ENCODE assay signal across 25 mouse cellular contexts in genomic region chr2:167938786-167939185, GRCm38 (mm10). TPM values are rescaled to one million over a fixed set of nuclear protein-coding genes. Genes with fewer than 3 reads are reported as not detected.
A peak's percentile ranks its signal among the peaks of the same experiment; 100 is the strongest.
DNase-seq lines count a peak whose midpoint lies in the region; ATAC-seq lines count a peak whose summit lies in the region.
"Had no signal": no experiment of that assay in that cellular context is flagged by ENCODE, and none has a peak within 500 bp of the region (broad histone marks: within the 10 kb centered on the region; RNA-seq: fewer than 3 reads in every experiment).

No protein-coding gene starts in this region.

- ATAC-seq in heart, embryonic 15.5 days (replicated peaks; ENCODE audit: insufficient number of reproducible peaks, insufficient read depth, low FRiP score, low read depth) = no peak
- ATAC-seq: forebrain, embryonic 15.5 days; midbrain, embryonic 13.5 days had no signal

- no peak overlapping the region for H3K4me3 ChIP-seq in heart, embryonic 15.5 days
- H3K4me3 ChIP-seq in midbrain, embryonic 10.5 days = no peak overlapping the region
- H3K4me3 ChIP-seq: embryonic facial prominence, embryonic 13.5 days; forebrain, embryonic 10.5 days; forebrain, embryonic 15.5 days; hindbrain, embryonic 10.5 days; hindbrain, embryonic 15.5 days; liver, embryonic 15.5 days; midbrain, embryonic 13.5 days; stomach, embryonic 15.5 days had no signal

- peak; percentile 86 for DNase-seq in heart, adult 11 months
- no peak for DNase-seq in heart, postnatal 10 days
- DNase-seq in heart, adult 9 months (ENCODE audit: low spot score in 2 of 2) = no peak
- DNase-seq in thymus, postnatal 0 days (ENCODE audit: low spot score) = peak; percentile 25
- no peak for DNase-seq in thymus, adult 18-20 months
- no peak for DNase-seq in layer of hippocampus, postnatal 36 days
- DNase-seq in midbrain, embryonic 10.5 days (ENCODE audit: low spot score) = no peak
- DNase-seq: adrenal gland, postnatal 14 days; cerebellum, adult 11-12 months; cerebellum, adult 9-11 months; kidney, adult 18-20 months; kidney, postnatal 4 days; lung, embryonic 14.5 days; thymus, postnatal 25 days had no signal

- no peak overlapping the region for H3K4me2 ChIP-seq in heart, embryonic 15.5 days
- H3K4me2 ChIP-seq: embryonic facial prominence, embryonic 13.5 days; forebrain, embryonic 15.5 days; hindbrain, embryonic 15.5 days; liver, embryonic 15.5 days; lung, embryonic 14.5 days; midbrain, embryonic 13.5 days; stomach, embryonic 15.5 days had no signal

- 64% methylated on average over 3 of the region's 3 CpGs for WGBS in heart, embryonic 15.5 days
- WGBS in midbrain, embryonic 10.5 days = 87% methylated on average over 3 of the region's 3 CpGs

- H3K27ac ChIP-seq in heart, embryonic 15.5 days = peak overlapping the region; percentile 28; the same call in 1 of the 2 replicates
- H3K27ac ChIP-seq in midbrain, embryonic 10.5 days (replicated peaks) = no peak overlapping the region
- H3K27ac ChIP-seq: embryonic facial prominence, embryonic 13.5 days; forebrain, embryonic 10.5 days; forebrain, embryonic 15.5 days; hindbrain, embryonic 10.5 days; hindbrain, embryonic 15.5 days; kidney, postnatal 0 days; liver, embryonic 15.5 days; midbrain, embryonic 13.5 days; stomach, embryonic 15.5 days had no signal

- no peaks in the 10 kb centered on the region for H3K36me3 ChIP-seq in heart, embryonic 15.5 days
- peaks cover 4% of the 10 kb centered on the region; the same call in 1 of the 2 replicates for H3K36me3 ChIP-seq in midbrain, embryonic 10.5 days
- H3K36me3 ChIP-seq: embryonic facial prominence, embryonic 13.5 days; forebrain, embryonic 15.5 days; hindbrain, embryonic 15.5 days; stomach, embryonic 15.5 days had no signal

- intact Hi-C loops in heart, postnatal 10 days (cut with DNase I) = no loop called here

- no peak overlapping the region for H3K9ac ChIP-seq in heart, embryonic 15.5 days
- H3K9ac ChIP-seq: embryonic facial prominence, embryonic 13.5 days; forebrain, embryonic 15.5 days; hindbrain, embryonic 15.5 days; liver, embryonic 15.5 days; lung, embryonic 14.5 days; stomach, embryonic 15.5 days had no signal

- H3K4me1 ChIP-seq in heart, embryonic 15.5 days (replicated peaks) = peaks cover 78% of the 10 kb centered on the region
- H3K4me1 ChIP-seq in midbrain, embryonic 10.5 days = peaks cover 65% of the 10 kb centered on the region

- H3K9me3 ChIP-seq in heart, embryonic 15.5 days (replicated peaks) = no peaks in the 10 kb centered on the region
- no peaks in the 10 kb centered on the region for H3K9me3 ChIP-seq in midbrain, embryonic 10.5 days (replicated peaks)
- H3K9me3 ChIP-seq: embryonic facial prominence, embryonic 13.5 days; forebrain, embryonic 10.5 days; forebrain, embryonic 15.5 days; G1E; hindbrain, embryonic 10.5 days; hindbrain, embryonic 15.5 days; liver, embryonic 15.5 days; midbrain, embryonic 13.5 days; stomach, embryonic 15.5 days had no signal

- H3K27me3 ChIP-seq in heart, embryonic 15.5 days = no peaks in the 10 kb centered on the region
- H3K27me3 ChIP-seq in midbrain, embryonic 10.5 days (ENCODE audit: low read depth, poor library complexity, severe bottlenecking) = no peaks in the 10 kb centered on the region
- H3K27me3 ChIP-seq: embryonic facial prominence, embryonic 13.5 days; forebrain, embryonic 15.5 days; hindbrain, embryonic 15.5 days; liver, embryonic 15.5 days; midbrain, embryonic 13.5 days; stomach, embryonic 15.5 days had no signal

RNA-seq across cellular contexts. Expression of gene Ptpn1, which starts 6.9 kb away (rescaled TPM):
- 10 to 100 TPM; 27.3 to 34.9 TPM for total RNA-seq in heart, postnatal 10 days (2021)
- 44.8 and 45.1 TPM in 2 replicates for polyA plus RNA-seq in heart, embryonic 15.5 days (2015; fragmentation: Nextera tagmentation; extraction: Ambion mirVana)
- polyA plus RNA-seq in thymus, postnatal 0 days (2015; fragmentation: Nextera tagmentation; extraction: Ambion mirVana) = 102 and 110 TPM in 2 replicates
- total RNA-seq in layer of hippocampus, postnatal 36 days (2021) = 10 to 100 TPM; 62.6 to 63.3 TPM
- polyA plus RNA-seq in midbrain, embryonic 10.5 days (2016; fragmentation: Nextera tagmentation; extraction: Ambion mirVana) = 79.2 and 79.8 TPM in 2 replicates

Comparison
In these comparisons a context has a peak if more than half of its experiments do, and no peak if none do; other contexts are left out.
1. DNase-seq: peak in heart, adult 11 months (single experiment) and thymus, postnatal 0 days (single experiment); none in heart, postnatal 10 days (0 of 2), heart, adult 9 months (0 of 2), thymus, adult 18-20 months (0 of 2), layer of hippocampus, postnatal 36 days (0 of 2) and midbrain, embryonic 10.5 days (single experiment).